ENCODE assay signal across 8 mouse cellular contexts in genomic region chr4:129130149-129130548, GRCm38 (mm10). TPM values are rescaled to one million over a fixed set of nuclear protein-coding genes. Genes with fewer than 3 reads are reported as not detected.
DNase-seq lines count a peak whose midpoint lies in the region; ATAC-seq and TF ChIP-seq lines count a peak whose summit lies in the region.

No protein-coding gene starts in this region.

- WGBS in heart, embryonic 15.5 days, result 2% methylated on average over 8 of the region's 8 CpGs
- WGBS in limb, embryonic 15.5 days, result 1% methylated on average over 8 of the region's 8 CpGs

- DNase-seq in B cell, adult 2 months, result peak; percentile 72 to 74
- peak; percentile 68 to 74 for DNase-seq in cerebellum, postnatal 25 days
- DNase-seq in yolk sac, embryonic 10.5 days (ENCODE audit: low spot score), result peak; percentile 59
- DNase-seq in layer of hippocampus, adult 9-11 months, result no peak

- H3K9me3 ChIP-seq in E14TG2a.4 (ENCODE audit: low read length), result no peaks in the 10 kb centered on the region
- H3K9me3 ChIP-seq in heart, embryonic 15.5 days (replicated peaks), result no peaks in the 10 kb centered on the region
- no peaks in the 10 kb centered on the region for H3K9me3 ChIP-seq in limb, embryonic 15.5 days

- ATAC-seq in heart, embryonic 15.5 days (replicated peaks; ENCODE audit: insufficient number of reproducible peaks, insufficient read depth, low FRiP score, low read depth), result 0 out of 2 replicates have a peak, but pooled peaks have one; percentile 20
- 0 out of 2 replicates have a peak, but pooled peaks have one; percentile 49 for ATAC-seq in limb, embryonic 15.5 days (ENCODE audit: insufficient number of reproducible peaks, low FRiP score, low TSS enrichment, low read depth)
- ATAC-seq in monocyte, adult 5-6 weeks (replicated peaks; ENCODE audit: insufficient number of reproducible peaks, low FRiP score, low TSS enrichment, poor library complexity, severe bottlenecking), result 0 out of 2 replicates have a peak, but pooled peaks have one; percentile 43

- peaks cover 15% of the 10 kb centered on the region for H3K27me3 ChIP-seq in E14TG2a.4 (ENCODE audit: insufficient read depth, low read length)
- H3K27me3 ChIP-seq in heart, embryonic 15.5 days, result peaks cover 30% of the 10 kb centered on the region
- peaks cover 14% of the 10 kb centered on the region for H3K27me3 ChIP-seq in limb, embryonic 15.5 days

- peaks cover 62% of the 10 kb centered on the region for H3K4me1 ChIP-seq in E14TG2a.4 (replicated peaks; ENCODE audit: low read depth, low read length)
- peaks cover 35% of the 10 kb centered on the region for H3K4me1 ChIP-seq in heart, embryonic 15.5 days (replicated peaks)
- peaks cover 42% of the 10 kb centered on the region for H3K4me1 ChIP-seq in limb, embryonic 15.5 days

- TF ChIP-seq CTCF in E14TG2a.4 (conservative IDR thresholded peaks at IDR 0.05; ENCODE audit: low read length), result peak; percentile 93

- peak overlapping the region; percentile 68 for H3K4me3 ChIP-seq in E14TG2a.4 (replicated peaks; ENCODE audit: low read length)
- H3K4me3 ChIP-seq in heart, embryonic 15.5 days, result peak overlapping the region; percentile 19; the same call in 1 of the 2 replicates
- peak overlapping the region; percentile 35 for H3K4me3 ChIP-seq in limb, embryonic 15.5 days

- H3K9ac ChIP-seq in heart, embryonic 15.5 days, result no peak overlapping the region
- no peak overlapping the region for H3K9ac ChIP-seq in limb, embryonic 15.5 days

- H3K36me3 ChIP-seq in E14TG2a.4 (ENCODE audit: insufficient read depth, low read length), result no peaks in the 10 kb centered on the region
- H3K36me3 ChIP-seq in heart, embryonic 15.5 days, result no peaks in the 10 kb centered on the region
- no peaks in the 10 kb centered on the region for H3K36me3 ChIP-seq in limb, embryonic 15.5 days

- peak overlapping the region; percentile 50 for H3K4me2 ChIP-seq in heart, embryonic 15.5 days
- H3K4me2 ChIP-seq in limb, embryonic 15.5 days, result peak overlapping the region; percentile 40

- no peak overlapping the region for H3K27ac ChIP-seq in heart, embryonic 15.5 days
- peak overlapping the region; percentile 71 for H3K27ac ChIP-seq in limb, embryonic 15.5 days

RNA-seq across cellular contexts. Expression of gene Fndc5, which starts 6.7 kb away (rescaled TPM):
- polyA plus RNA-seq in heart, embryonic 15.5 days (2015; fragmentation: Nextera tagmentation; extraction: Ambion mirVana), result 12.2 and 12.3 TPM in 2 replicates
- polyA plus RNA-seq in limb, embryonic 15.5 days (2015; fragmentation: Nextera tagmentation; extraction: Ambion mirVana), result 17.4 and 22.9 TPM in 2 replicates
- 0.32 TPM in 1 of 3 replicates, not detected in the others for total RNA-seq in monocyte, adult 5-6 weeks (2017)

RNA-seq across cellular contexts. Expression of gene Hpca, which starts 8.3 kb away (rescaled TPM):
- 0.68 and 1.2 TPM in 2 replicates for polyA plus RNA-seq in heart, embryonic 15.5 days (2015; fragmentation: Nextera tagmentation; extraction: Ambion mirVana)
- polyA plus RNA-seq in limb, embryonic 15.5 days (2015; fragmentation: Nextera tagmentation; extraction: Ambion mirVana), result 1.4 and 1.5 TPM in 2 replicates
- not detected in 3 replicates for total RNA-seq in monocyte, adult 5-6 weeks (2017)

RNA-seq across cellular contexts. Expression of gene Tmem54, which starts 24.8 kb away (rescaled TPM):
- 0.35 and 1.6 TPM in 2 replicates for polyA plus RNA-seq in heart, embryonic 15.5 days (2015; fragmentation: Nextera tagmentation; extraction: Ambion mirVana)
- 27.5 and 32.3 TPM in 2 replicates for polyA plus RNA-seq in limb, embryonic 15.5 days (2015; fragmentation: Nextera tagmentation; extraction: Ambion mirVana)
- total RNA-seq in monocyte, adult 5-6 weeks (2017), result not detected in 3 replicates

RNA-seq across cellular contexts. Expression of gene S100pbp, which starts 59.4 kb away (rescaled TPM):
- polyA plus RNA-seq in heart, embryonic 15.5 days (2015; fragmentation: Nextera tagmentation; extraction: Ambion mirVana), result 10.8 and 13.2 TPM in 2 replicates
- 16.5 and 18.8 TPM in 2 replicates for polyA plus RNA-seq in limb, embryonic 15.5 days (2015; fragmentation: Nextera tagmentation; extraction: Ambion mirVana)
- 24.0 to 32.0 TPM (median 30.6 TPM) in 3 replicates for total RNA-seq in monocyte, adult 5-6 weeks (2017)

RNA-seq across cellular contexts. Expression of gene Yars, which starts 59.4 kb away (rescaled TPM):
- 40.8 and 48.8 TPM in 2 replicates for polyA plus RNA-seq in heart, embryonic 15.5 days (2015; fragmentation: Nextera tagmentation; extraction: Ambion mirVana)
- 80.5 and 82.6 TPM in 2 replicates for polyA plus RNA-seq in limb, embryonic 15.5 days (2015; fragmentation: Nextera tagmentation; extraction: Ambion mirVana)
- 30.1 to 41.8 TPM (median 33.8 TPM) in 3 replicates for total RNA-seq in monocyte, adult 5-6 weeks (2017)

Comparison
In these comparisons a context has a peak if more than half of its experiments do, and no peak if none do; other contexts are left out.
1. RNA of gene Tmem54, which starts 24.8 kb away (polyA plus RNA-seq): 27.5 to 32.3 TPM in limb, embryonic 15.5 days; 0.35 to 1.6 TPM in heart, embryonic 15.5 days; every median in the first group is over 10 times any median in the second.
2. Peak in every context shown above with its lines, with median percentiles within 50 percentile points of each other: H3K4me3 ChIP-seq and ATAC-seq.